In genomic region chr6:67812478-67812877, GRCm38 (mm10) we compare ENCODE assay signal across 8 mouse cellular contexts.
DNase-seq lines count a peak whose midpoint lies in the region; ATAC-seq and TF ChIP-seq lines count a peak whose summit lies in the region.
"Not testable (repeated sequence)": the region's sequence is repeated elsewhere in the genome, so short reads cannot be mapped to it uniquely, and the experiment has no call there.

No protein-coding gene starts in this region.

- H3K9ac ChIP-seq in forebrain, postnatal 0 days = not testable (repeated sequence)

- not testable (repeated sequence) for H3K4me3 ChIP-seq in forebrain, postnatal 0 days (ENCODE audit: low read depth, low read length); limb, embryonic 10.5 days; midbrain, embryonic 10.5 days

- POLR2A ChIA-PET in Patski (lab: Charles Lee) = not testable (repeated sequence)

- DNase-seq in 3T3-L1 (ENCODE audit: low read depth, low spot score) = peak; percentile 56
- not testable (repeated sequence) for DNase-seq in Patski (ENCODE audit: low read depth, low spot score)
- DNase-seq in cerebellum, postnatal 14 days = peak; percentile 21 to 40
- peak; percentile 54 for DNase-seq in forebrain, postnatal 0 days
- DNase-seq in induced T-regulatory cell, adult 2 months (ENCODE audit: low read depth) = peak; percentile 24
- peak; percentile 35 for DNase-seq in limb, embryonic 10.5 days (ENCODE audit: low spot score)
- peak; percentile 15 for DNase-seq in midbrain, embryonic 10.5 days (ENCODE audit: low spot score)
- peak; percentile 11 for DNase-seq in right cerebral cortex, adult 18-20 months

- peak; percentile 58 for TF ChIP-seq CTCF in Patski (IDR thresholded peaks at IDR 0.05)
- TF ChIP-seq CTCF in forebrain, postnatal 0 days (IDR thresholded peaks at IDR 0.05; ENCODE audit: low read depth) = peak; percentile 69

- in situ Hi-C loops in Patski (cut with MboI; ENCODE audit: low pct_unique_long_range_greater_than_20kb) = not testable (repeated sequence)

- WGBS in forebrain, postnatal 0 days = 15% methylated on average over 3 of the region's 3 CpGs
- WGBS in limb, embryonic 10.5 days = 21% methylated on average over 3 of the region's 3 CpGs
- WGBS in midbrain, embryonic 10.5 days = 18% methylated on average over 3 of the region's 3 CpGs

- not testable (repeated sequence) for H3K4me1 ChIP-seq in forebrain, postnatal 0 days (ENCODE audit: insufficient read depth); limb, embryonic 10.5 days; midbrain, embryonic 10.5 days

- H3K36me3 ChIP-seq in forebrain, postnatal 0 days (ENCODE audit: insufficient read depth); limb, embryonic 10.5 days; midbrain, embryonic 10.5 days: not testable (repeated sequence)

- H3K9me3 ChIP-seq in forebrain, postnatal 0 days (ENCODE audit: low read length); limb, embryonic 10.5 days (replicated peaks); midbrain, embryonic 10.5 days (replicated peaks): not testable (repeated sequence)

- not testable (repeated sequence) for H3K27me3 ChIP-seq in Patski; forebrain, postnatal 0 days (ENCODE audit: insufficient read depth, low read length); limb, embryonic 10.5 days (ENCODE audit: low read depth, poor library complexity, severe bottlenecking); midbrain, embryonic 10.5 days (ENCODE audit: low read depth, poor library complexity, severe bottlenecking)

- not testable (repeated sequence) for H3K27ac ChIP-seq in forebrain, postnatal 0 days (ENCODE audit: low read depth, low read length); limb, embryonic 10.5 days; midbrain, embryonic 10.5 days (replicated peaks)

- ATAC-seq in Patski = not testable (repeated sequence)
- ATAC-seq in forebrain, postnatal 0 days = peak; percentile 62; the same call in 1 of the 2 replicates

- H3K4me2 ChIP-seq in forebrain, postnatal 0 days (ENCODE audit: low read depth) = not testable (repeated sequence)

- CTCF ChIA-PET in Patski (lab: Charles Lee) = interaction anchor here (1.9 kb wide), 1 partner anchor 13 kb away, joined by 5 read pairs; no protein-coding TSS in a partner anchor
